Mouse (Mus musculus) spleen, adult 18-20 months (tissue): ENCODE data around the gene Ltb.
"Not testable (repeated sequence)": the region's sequence is repeated elsewhere in the genome, so short reads cannot be mapped to it uniquely, and the experiment has no call there.

Experiments
- DNase-seq, 2 experiments: peaks; one replicate each; pipeline ENCODE4 v3.0.0; 2022; ENCODE audit warnings: mixed read lengths in 2 of 2

Ltb gene

GRCm38 (mm10) chr17:35232043-35232442 lies 37.8 kb downstream of the Ltb start:
- DNase-seq = peak; percentile 76 to 91

DNA sequence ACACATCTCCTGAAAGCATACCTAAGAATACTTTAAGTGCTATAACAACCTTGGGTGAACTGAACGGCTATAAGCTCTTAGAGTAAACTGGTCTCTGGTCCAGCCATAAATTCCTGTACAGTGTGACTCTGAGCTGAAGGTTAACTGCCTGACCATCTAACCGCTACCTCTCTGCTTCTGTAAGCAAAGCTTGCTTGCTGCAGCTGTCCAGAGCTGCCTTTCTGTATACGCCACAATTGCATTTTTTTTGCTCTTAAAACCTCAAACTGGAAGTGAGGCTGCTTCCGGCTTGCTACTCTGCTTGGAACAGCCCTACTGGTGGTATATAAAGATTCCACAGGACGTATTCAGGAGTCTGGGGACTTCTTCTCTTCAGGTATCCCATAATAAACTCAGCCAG lies 38.4 kb downstream of the Ltb start:
- no peak for DNase-seq

DNA sequence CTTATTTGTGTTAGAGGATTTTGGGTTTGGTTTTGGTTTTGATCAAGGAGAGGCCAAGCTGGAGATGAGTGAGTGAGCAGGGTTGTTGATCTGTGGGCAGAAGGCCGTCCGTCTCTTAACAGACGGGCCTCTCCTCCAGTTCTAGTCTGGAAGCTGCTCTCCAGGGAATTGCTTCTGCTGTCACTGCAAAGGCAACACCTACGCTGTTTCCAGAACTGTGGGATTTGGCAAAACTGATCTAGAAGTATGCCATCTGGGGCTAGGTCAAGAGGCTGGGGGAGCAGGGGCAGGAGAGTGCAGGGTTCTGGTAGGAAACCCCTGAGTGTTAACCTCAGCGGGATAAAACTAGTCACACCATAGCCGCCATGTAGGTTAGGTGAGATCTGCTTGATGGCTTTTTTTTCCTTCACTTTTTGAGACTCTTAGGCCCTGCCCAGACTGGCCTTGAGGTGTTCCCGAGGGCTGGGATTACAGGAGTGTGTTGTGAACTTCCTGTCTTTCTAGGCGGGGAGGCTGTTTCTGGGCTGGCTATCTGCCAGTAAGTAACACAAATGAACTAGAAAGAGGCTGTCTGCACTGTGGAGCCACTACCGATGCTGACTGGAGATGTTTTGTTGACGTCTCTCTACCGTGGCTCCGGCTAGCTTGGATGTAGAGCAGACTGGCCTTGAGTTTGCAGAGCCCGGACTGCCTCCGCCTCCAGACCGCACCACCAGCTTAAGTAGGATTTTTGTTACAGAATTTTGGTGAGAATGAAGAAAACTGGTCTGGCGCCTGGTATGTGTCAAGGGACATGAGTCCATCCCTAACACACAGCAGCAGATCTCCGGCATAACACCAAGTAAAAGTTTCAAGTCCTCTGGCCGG lies 39.1 kb downstream of the Ltb start, which contains the start of gene Atp6v1g2:
TSS of gene Atp6v1g2 (plus strand) at position 547 of the 867 bp plus-strand sequence.
- no peak for DNase-seq

DNA sequence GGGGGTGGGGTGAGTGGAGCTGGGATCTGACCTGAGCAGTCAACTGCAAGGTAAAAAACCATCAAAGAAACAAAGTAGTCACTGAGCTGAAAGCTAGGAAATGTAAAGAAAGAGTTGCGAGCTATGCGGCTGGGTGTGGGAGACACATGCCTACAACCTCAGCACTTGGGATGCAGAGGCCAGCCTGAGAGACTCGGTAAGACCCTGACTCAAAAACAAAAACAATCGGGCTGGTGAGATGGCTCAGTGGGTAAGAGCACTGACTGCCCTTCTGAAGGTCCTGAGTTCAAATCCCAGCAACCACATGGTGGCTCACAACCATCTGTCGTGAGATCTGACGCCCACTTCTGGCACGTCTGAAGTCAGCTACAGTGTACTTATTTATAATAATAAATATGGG lies 39.9 kb downstream of the Ltb start:
- not testable (repeated sequence) for DNase-seq

- peak; percentile 47 to 50 for DNase-seq
Observed at GRCm38 (mm10) chr17:35234903-35235302, 40.7 kb downstream of the Ltb start.

- DNase-seq = peak; percentile 78 to 85
Observed at GRCm38 (mm10) chr17:35235614-35236389, 41.6 kb downstream of the Ltb start, which contains the start of gene Nfkbil1. Gene Nfkbil1 (minus strand): TSS chr17:35235792.

DNA sequence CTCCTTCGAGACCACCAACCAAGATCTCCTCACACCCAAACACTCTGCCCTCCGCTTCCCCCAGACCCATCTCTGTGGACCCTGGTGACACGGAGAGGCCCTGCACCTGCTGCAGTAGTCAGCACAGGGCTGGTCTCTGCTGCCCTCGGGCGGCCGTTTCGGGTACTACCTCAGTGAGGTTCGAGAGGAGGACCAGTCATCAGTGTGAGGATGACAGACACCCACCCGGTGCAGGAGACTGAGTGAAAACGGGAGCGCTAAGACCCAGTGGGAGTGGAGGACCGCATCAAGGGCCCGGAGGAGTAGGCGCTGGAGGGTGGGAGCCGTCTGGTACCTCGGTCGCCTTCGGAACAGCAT lies 42.1 kb downstream of the Ltb start:
- DNase-seq = peak; percentile 94 to 99

DNA sequence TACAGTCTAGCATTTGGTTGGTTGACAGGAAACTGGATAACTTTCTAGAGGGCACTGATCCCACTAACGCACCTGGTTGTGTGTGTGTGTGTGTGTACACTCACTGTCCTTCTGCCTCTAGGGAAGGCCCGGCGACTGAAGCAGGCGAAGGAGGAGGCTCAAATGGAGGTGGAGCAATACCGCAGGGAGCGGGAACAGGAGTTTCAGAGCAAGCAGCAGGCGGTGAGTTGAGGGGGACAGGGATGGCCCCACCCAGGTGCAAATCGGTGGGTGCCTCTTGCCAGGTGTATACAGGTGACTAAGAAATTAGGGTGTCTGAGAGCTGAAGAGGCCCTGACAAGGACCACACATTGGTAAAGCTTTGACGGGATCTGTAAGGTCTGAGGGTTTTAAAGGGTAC lies 42.8 kb downstream of the Ltb start:
- DNase-seq = no peak

DNA sequence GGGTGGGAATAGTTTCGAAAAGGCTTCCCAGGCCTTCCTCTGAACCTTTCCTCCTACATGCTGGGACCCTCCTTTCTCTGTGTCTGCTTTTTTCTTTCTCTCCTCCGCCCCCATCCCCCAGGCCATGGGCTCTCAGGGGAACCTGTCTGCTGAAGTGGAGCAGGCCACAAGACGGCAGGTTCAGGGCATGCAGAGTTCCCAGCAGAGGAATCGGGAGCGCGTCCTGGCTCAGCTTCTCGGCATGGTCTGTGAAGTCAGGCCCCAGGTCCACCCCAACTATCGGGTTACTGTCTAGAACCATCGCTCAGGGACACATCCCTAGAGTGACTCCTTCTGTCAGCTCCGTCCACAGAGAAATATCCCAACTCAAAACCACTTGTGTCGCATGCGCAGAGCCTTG lies 43.3 kb downstream of the Ltb start:
- DNase-seq = no peak

- no peak for DNase-seq
Observed at GRCm38 (mm10) chr17:35239700-35240099, 45.5 kb downstream of the Ltb start.

GRCm38 (mm10) chr17:35240384-35241304 lies 46.4 kb downstream of the Ltb start:
- no peak for DNase-seq

DNA sequence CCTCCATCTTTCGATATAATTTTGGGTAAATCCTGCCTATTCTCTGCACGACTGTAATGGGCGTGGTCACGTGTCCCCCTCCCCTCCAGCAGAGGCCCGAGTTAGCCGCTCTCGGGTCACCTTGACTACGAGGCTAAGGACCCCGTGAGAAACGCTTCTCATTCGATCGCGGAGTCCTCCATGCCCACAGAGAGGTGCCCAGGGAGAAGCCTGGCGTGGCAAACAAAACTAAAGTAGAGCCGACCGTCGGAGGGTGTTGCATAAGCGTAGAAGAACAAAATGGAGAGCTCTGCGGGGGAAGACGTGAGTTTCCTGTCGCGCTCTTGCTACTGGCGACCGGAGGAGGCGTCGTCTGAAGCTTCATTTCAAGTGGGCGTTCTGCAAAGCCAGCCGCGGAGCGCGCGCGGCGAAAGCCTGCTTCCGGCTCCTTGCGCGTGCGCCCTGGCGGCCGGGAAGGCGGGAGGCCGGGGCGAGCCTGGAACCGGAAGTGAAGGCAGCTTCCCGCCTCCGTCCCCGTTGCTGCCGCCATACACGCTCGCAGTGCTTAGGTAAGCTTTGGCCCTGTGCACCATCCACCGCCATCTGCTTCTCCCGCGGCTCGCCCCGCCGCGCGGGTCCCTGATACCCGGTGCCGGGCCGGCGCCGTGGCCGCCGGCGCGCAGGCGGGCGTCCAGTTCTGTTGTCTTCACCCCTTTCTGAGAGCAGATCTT lies 47.2 kb downstream of the Ltb start, which contains the start of gene Ddx39b:
TSS of gene Ddx39b (plus strand) at position 442 of the 710 bp plus-strand sequence.
- peak; percentile 90 to 94 for DNase-seq

GRCm38 (mm10) chr17:35242015-35242941 lies 48.0 kb downstream of the Ltb start:
- DNase-seq = peak; percentile 49 to 50

- no peak for DNase-seq
Observed at GRCm38 (mm10) chr17:35243086-35243485, 48.8 kb downstream of the Ltb start.

DNA sequence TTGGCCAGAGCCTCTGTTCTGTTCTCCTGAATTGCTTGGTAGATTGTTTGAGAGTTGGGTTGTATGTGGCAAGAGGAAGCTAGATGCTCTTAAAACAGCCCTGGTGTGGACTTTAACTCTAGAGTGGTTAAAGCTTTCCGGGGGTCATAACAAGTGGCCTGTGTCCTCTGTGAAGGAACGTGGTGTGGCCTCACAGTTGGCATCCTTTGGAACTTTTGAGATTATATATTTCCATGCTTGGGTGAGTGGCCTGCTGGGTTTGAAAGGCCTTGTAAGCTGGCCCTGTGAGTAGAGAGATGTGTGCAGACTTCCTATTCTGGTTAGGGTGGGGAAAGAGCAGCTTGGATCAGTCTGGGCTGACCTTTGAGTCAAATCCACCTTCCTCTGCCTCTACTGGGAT lies 50.8 kb downstream of the Ltb start:
- no peak for DNase-seq
